Mouse (Mus musculus): Measurements from ENCODE around the gene Olfr669. TPM values are rescaled to one million over a fixed set of nuclear protein-coding genes. Genes with fewer than 3 reads are reported as not detected.
"Not testable (repeated sequence)": the region's sequence is repeated elsewhere in the genome, so short reads cannot be mapped to it uniquely, and the experiment has no call there.

The Olfr669 gene
- not detected in 2 replicates for polyA plus RNA-seq (2015; fragmentation: Nextera tagmentation; extraction: Ambion mirVana)

DNA sequence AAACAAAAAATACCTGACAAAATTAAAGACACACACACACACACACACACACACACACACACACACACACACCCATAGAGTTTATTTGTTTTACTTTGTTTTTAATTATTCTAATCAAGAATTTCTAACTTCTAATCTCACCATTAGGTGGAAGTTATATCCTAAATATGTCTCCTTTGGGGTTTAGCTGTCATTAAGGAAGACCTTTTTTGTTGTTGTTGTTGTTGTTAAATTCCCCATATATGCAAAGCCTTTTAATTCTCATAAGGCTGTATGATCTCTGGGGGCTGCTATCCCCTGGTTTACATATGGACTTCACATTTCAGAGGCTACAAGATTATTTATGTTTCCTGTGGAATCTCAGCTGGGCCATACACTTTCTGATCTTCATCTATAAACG, at the start of gene Olfr669:
Gene Olfr669 (plus strand): TSS at position 301 of the 400 bp plus-strand sequence.
- no peak for ATAC-seq (ENCODE audit: extremely low read depth, insufficient number of reproducible peaks, low FRiP score, low TSS enrichment)
- H3K4me3 ChIP-seq: no peak within 1 kb of the TSS
- no peak within 1 kb of the TSS for H3K4me2 ChIP-seq
- WGBS: 62% methylated on average over 1 of the region's 1 CpGs
- H3K9ac ChIP-seq: no peak within 1 kb of the TSS
- H3K36me3 ChIP-seq: no peaks in the 10 kb centered on the region
- H3K9me3 ChIP-seq: no peaks in the 10 kb centered on the region
- no peaks in the 10 kb centered on the region for H3K4me1 ChIP-seq
- no peaks in the 10 kb centered on the region for H3K27me3 ChIP-seq (replicated peaks)
- H3K27ac ChIP-seq (replicated peaks): no peak within 1 kb of the TSS

- H3K4me3 ChIP-seq: no peak within 1 kb of the TSS
- H3K4me1 ChIP-seq: no peaks in the 10 kb centered on the region
- no peaks in the 10 kb centered on the region for H3K9me3 ChIP-seq
- no peak within 1 kb of the TSS for H3K9ac ChIP-seq
- ATAC-seq (ENCODE audit: extremely low read depth, insufficient number of reproducible peaks, low FRiP score, low TSS enrichment): no peak
- H3K36me3 ChIP-seq: no peaks in the 10 kb centered on the region
- H3K27me3 ChIP-seq (replicated peaks): no peaks in the 10 kb centered on the region
- H3K27ac ChIP-seq (replicated peaks): no peak within 1 kb of the TSS
- no peak within 1 kb of the TSS for H3K4me2 ChIP-seq
- 70% methylated on average over 2 of the region's 2 CpGs for WGBS
Measured at GRCm38 (mm10) chr7:104895852-104896251, 38.2 kb upstream of the Olfr669 start, which contains the start of gene Olfr666. TSS of gene Olfr666 (minus strand) at chr7:104895952.

DNA sequence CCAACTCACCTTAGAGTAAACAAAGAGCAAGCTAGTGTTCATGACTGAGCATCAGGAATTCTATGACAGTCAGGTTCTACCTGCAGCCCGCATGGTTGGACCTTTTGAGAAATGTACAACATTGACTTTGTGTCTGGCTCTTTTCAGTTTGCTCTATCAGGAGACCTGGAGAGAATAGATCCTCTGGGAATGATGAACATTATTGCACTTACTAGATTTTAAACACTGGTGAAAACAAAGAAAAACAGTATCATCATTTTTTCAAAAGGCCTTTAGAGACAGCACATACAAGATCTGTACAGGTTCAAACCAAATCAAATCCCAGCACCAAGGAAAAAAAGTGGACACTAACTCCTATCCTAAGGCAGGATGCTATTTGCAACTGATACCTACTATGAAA, 12.7 kb upstream of the Olfr669 start, which contains the start of gene Olfr667:
Gene Olfr667 (minus strand): TSS at position 101 of the 400 bp plus-strand sequence.
- Histone ChIP-seq H3K4me3 (no peak within 1 kb of the TSS), H3K36me3 (no peaks in the 10 kb centered on the region), H3K27me3 (replicated peaks) (no peaks in the 10 kb centered on the region), H3K4me1 (no peaks in the 10 kb centered on the region), H3K9ac (no peak within 1 kb of the TSS), H3K9me3 (no peaks in the 10 kb centered on the region), H3K4me2 (no peak within 1 kb of the TSS), H3K27ac (replicated peaks) (no peak within 1 kb of the TSS)
- no peak for ATAC-seq (ENCODE audit: extremely low read depth, insufficient number of reproducible peaks, low FRiP score, low TSS enrichment)
- 77% methylated on average over 1 of the region's 1 CpGs for WGBS

GRCm38 (mm10) chr7:104927957-104928356, 6.1 kb upstream of the Olfr669 start, which contains the start of gene Olfr668:
TSS of gene Olfr668 (minus strand) at chr7:104928057.
- no peaks in the 10 kb centered on the region for H3K4me1 ChIP-seq
- no peaks in the 10 kb centered on the region for H3K9me3 ChIP-seq
- H3K4me2 ChIP-seq: no peak within 1 kb of the TSS
- H3K4me3 ChIP-seq: no peak within 1 kb of the TSS
- H3K27me3 ChIP-seq (replicated peaks): no peaks in the 10 kb centered on the region
- ATAC-seq (ENCODE audit: extremely low read depth, insufficient number of reproducible peaks, low FRiP score, low TSS enrichment): no peak
- H3K9ac ChIP-seq: no peak within 1 kb of the TSS
- H3K27ac ChIP-seq (replicated peaks): no peak within 1 kb of the TSS
- no peaks in the 10 kb centered on the region for H3K36me3 ChIP-seq
- WGBS: 71% methylated on average over 1 of the region's 1 CpGs

DNA sequence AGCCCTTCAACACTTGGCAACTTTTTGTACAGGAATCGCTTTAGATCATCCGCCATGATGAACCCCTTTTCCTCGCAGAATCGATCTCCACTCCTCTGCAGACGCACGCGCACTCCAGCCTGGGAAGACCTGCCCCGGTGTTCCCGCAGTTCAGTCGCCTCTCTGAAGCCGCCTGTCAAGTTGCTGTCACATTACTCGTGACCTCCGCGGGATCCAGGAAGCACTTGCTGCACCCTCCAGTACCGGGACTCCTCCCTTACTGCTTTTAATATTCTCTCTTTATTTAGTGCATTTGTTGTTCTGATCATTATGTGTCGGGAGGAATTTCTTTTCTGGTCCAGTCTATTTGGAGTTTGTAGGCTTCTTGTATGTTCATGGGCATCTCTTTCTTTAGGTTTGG, 16.2 kb downstream of the Olfr669 start:
- not testable (repeated sequence) for H3K36me3 ChIP-seq; H3K27me3 ChIP-seq (replicated peaks); H3K4me3 ChIP-seq; H3K9ac ChIP-seq; H3K9me3 ChIP-seq; H3K4me1 ChIP-seq; H3K27ac ChIP-seq (replicated peaks); ATAC-seq (ENCODE audit: extremely low read depth, insufficient number of reproducible peaks, low FRiP score, low TSS enrichment); H3K4me2 ChIP-seq
- WGBS: 83% methylated on average over 16 of the region's 16 CpGs

GRCm38 (mm10) chr7:104962520-104962919, 28.5 kb downstream of the Olfr669 start, which contains the start of gene Olfr670:
TSS of gene Olfr670 (minus strand) at chr7:104962620.
- H3K4me1 ChIP-seq: no peaks in the 10 kb centered on the region
- H3K4me3 ChIP-seq: no peak within 1 kb of the TSS
- H3K9ac ChIP-seq: no peak within 1 kb of the TSS
- no peaks in the 10 kb centered on the region for H3K36me3 ChIP-seq
- H3K27me3 ChIP-seq (replicated peaks): no peaks in the 10 kb centered on the region
- H3K9me3 ChIP-seq: no peaks in the 10 kb centered on the region
- H3K27ac ChIP-seq (replicated peaks): no peak within 1 kb of the TSS
- ATAC-seq (ENCODE audit: extremely low read depth, insufficient number of reproducible peaks, low FRiP score, low TSS enrichment): no peak
- no peak within 1 kb of the TSS for H3K4me2 ChIP-seq
- WGBS: 53% methylated on average over 1 of the region's 1 CpGs

- not testable (repeated sequence) for H3K4me1 ChIP-seq; H3K4me2 ChIP-seq; H3K4me3 ChIP-seq; H3K9me3 ChIP-seq; ATAC-seq (ENCODE audit: extremely low read depth, insufficient number of reproducible peaks, low FRiP score, low TSS enrichment); H3K9ac ChIP-seq; H3K36me3 ChIP-seq; H3K27ac ChIP-seq (replicated peaks); H3K27me3 ChIP-seq (replicated peaks)
- 58% methylated on average over 2 of the region's 2 CpGs for WGBS
Measured at GRCm38 (mm10) chr7:104972507-104972906, 38.5 kb downstream of the Olfr669 start.

GRCm38 (mm10) chr7:104979026-104979425, 45.0 kb downstream of the Olfr669 start, which contains the start of gene Olfr671:
TSS of gene Olfr671 (minus strand) at chr7:104979126.
- Histone ChIP-seq H3K4me1 (no peaks in the 10 kb centered on the region), H3K27me3 (replicated peaks) (no peaks in the 10 kb centered on the region), H3K9ac (no peak within 1 kb of the TSS), H3K9me3 (0 out of 2 replicates have a peak, but pooled peaks cover 3% of the 10 kb centered on the region), H3K36me3 (no peaks in the 10 kb centered on the region), H3K27ac (replicated peaks) (no peak within 1 kb of the TSS), H3K4me3 (no peak within 1 kb of the TSS), H3K4me2 (no peak within 1 kb of the TSS)
- no peak for ATAC-seq (ENCODE audit: extremely low read depth, insufficient number of reproducible peaks, low FRiP score, low TSS enrichment)
- WGBS: 59% methylated on average over 1 of the region's 1 CpGs

Other genes starting within 250 kb of the Olfr669 start
- not detected in 2 replicates for gene Olfr661, start 247.7 kb upstream of the Olfr669 start, polyA plus RNA-seq (2015; fragmentation: Nextera tagmentation; extraction: Ambion mirVana)
- not detected in 2 replicates for gene Usp17le, start 156.8 kb upstream of the Olfr669 start, polyA plus RNA-seq (2015; fragmentation: Nextera tagmentation; extraction: Ambion mirVana)
- gene Usp17lb, start 91.6 kb upstream of the Olfr669 start, polyA plus RNA-seq (2015; fragmentation: Nextera tagmentation; extraction: Ambion mirVana): not detected in 2 replicates
- gene Usp17la, start 77.2 kb upstream of the Olfr669 start, polyA plus RNA-seq (2015; fragmentation: Nextera tagmentation; extraction: Ambion mirVana): not detected in 2 replicates
- not detected in 2 replicates for gene Olfr665, start 56.2 kb upstream of the Olfr669 start, polyA plus RNA-seq (2015; fragmentation: Nextera tagmentation; extraction: Ambion mirVana)
- not detected in 2 replicates for gene Olfr666, start 38.3 kb upstream of the Olfr669 start, polyA plus RNA-seq (2015; fragmentation: Nextera tagmentation; extraction: Ambion mirVana)
- not detected in 2 replicates for gene Olfr667, start 12.8 kb upstream of the Olfr669 start, polyA plus RNA-seq (2015; fragmentation: Nextera tagmentation; extraction: Ambion mirVana)
- gene Olfr668, start 6.2 kb upstream of the Olfr669 start, polyA plus RNA-seq (2015; fragmentation: Nextera tagmentation; extraction: Ambion mirVana): not detected in 2 replicates
- gene Olfr670, start 28.4 kb downstream of the Olfr669 start, polyA plus RNA-seq (2015; fragmentation: Nextera tagmentation; extraction: Ambion mirVana): not detected in 2 replicates
- gene Olfr671, start 44.9 kb downstream of the Olfr669 start, polyA plus RNA-seq (2015; fragmentation: Nextera tagmentation; extraction: Ambion mirVana): not detected in 2 replicates
- gene Olfr672, start 67.8 kb downstream of the Olfr669 start, polyA plus RNA-seq (2015; fragmentation: Nextera tagmentation; extraction: Ambion mirVana): not detected in 2 replicates
- not detected in 2 replicates for gene Olfr675, start 94.2 kb downstream of the Olfr669 start, polyA plus RNA-seq (2015; fragmentation: Nextera tagmentation; extraction: Ambion mirVana)
- not detected in 2 replicates for gene Olfr676, start 98.5 kb downstream of the Olfr669 start, polyA plus RNA-seq (2015; fragmentation: Nextera tagmentation; extraction: Ambion mirVana)
- gene Olfr677, start 117.1 kb downstream of the Olfr669 start, polyA plus RNA-seq (2015; fragmentation: Nextera tagmentation; extraction: Ambion mirVana): not detected in 2 replicates
- gene Olfr678, start 130.2 kb downstream of the Olfr669 start, polyA plus RNA-seq (2015; fragmentation: Nextera tagmentation; extraction: Ambion mirVana): not detected in 2 replicates
- not detected in 2 replicates for gene Olfr679, start 147.0 kb downstream of the Olfr669 start, polyA plus RNA-seq (2015; fragmentation: Nextera tagmentation; extraction: Ambion mirVana)
- gene Olfr680-ps1, start 158.6 kb downstream of the Olfr669 start, polyA plus RNA-seq (2015; fragmentation: Nextera tagmentation; extraction: Ambion mirVana): not detected in 2 replicates
- not detected in 2 replicates for gene Olfr681, start 182.6 kb downstream of the Olfr669 start, polyA plus RNA-seq (2015; fragmentation: Nextera tagmentation; extraction: Ambion mirVana)
- gene Olfr683, start 212.8 kb downstream of the Olfr669 start, polyA plus RNA-seq (2015; fragmentation: Nextera tagmentation; extraction: Ambion mirVana): not detected in 2 replicates
- not detected in 2 replicates for gene Olfr684, start 229.4 kb downstream of the Olfr669 start, polyA plus RNA-seq (2015; fragmentation: Nextera tagmentation; extraction: Ambion mirVana)

Measured in heart, embryonic 13.5 days (tissue).